Mouse (Mus musculus) heart, adult 18-20 months (tissue): ENCODE results near the gene Trappc1. TPM values are rescaled to one million over a fixed set of nuclear protein-coding genes. Genes with fewer than 3 reads are reported as not detected.

Source experiments
- DNase-seq, 2 experiments: peaks; one replicate each; pipeline ENCODE4 v3.0.0; 2021 to 2022; ENCODE audit warnings: mixed read lengths in 1 of 2
- total RNA-seq, 2 experiments: library from RNA; stranded (reverse); gene quantifications; 2 replicates each; pipeline ENCODE4 v1.2.3; 2021

The Trappc1 gene
- total RNA-seq, 2 experiments from 2014 or later: 48.8 to 49.4 TPM

GRCm38 (mm10) chr11:69328517-69328916, 4.7 kb downstream of the Trappc1 start:
- DNase-seq: no peak

- DNase-seq: no peak
These were observed 7.4 kb downstream of the Trappc1 start for GRCm38 (mm10) chr11:69331152-69331551.

- peak; percentile 67 to 85 for DNase-seq
These were observed 8.2 kb downstream of the Trappc1 start for GRCm38 (mm10) chr11:69331929-69332405.

GRCm38 (mm10) chr11:69332713-69333253, 9.0 kb downstream of the Trappc1 start:
- no peak for DNase-seq

- no peak for DNase-seq
These were observed 10.1 kb downstream of the Trappc1 start for GRCm38 (mm10) chr11:69333922-69334321.

GRCm38 (mm10) chr11:69334796-69335195, 11.0 kb downstream of the Trappc1 start:
- no peak for DNase-seq

GRCm38 (mm10) chr11:69340161-69341131, 16.7 kb downstream of the Trappc1 start, which contains the start of gene Rnf227:
TSS of gene Rnf227 (plus strand) at chr11:69340461.
- peak; percentile 72 to 83 for DNase-seq

GRCm38 (mm10) chr11:69346441-69346840, 22.7 kb downstream of the Trappc1 start:
- DNase-seq: no peak

- DNase-seq: no peak
These were observed 32.8 kb downstream of the Trappc1 start for GRCm38 (mm10) chr11:69356544-69356943.

GRCm38 (mm10) chr11:69357690-69358089, 33.9 kb downstream of the Trappc1 start:
- no peak for DNase-seq

GRCm38 (mm10) chr11:69362021-69362420, 38.2 kb downstream of the Trappc1 start:
- DNase-seq: no peak

GRCm38 (mm10) chr11:69362479-69362878, 38.7 kb downstream of the Trappc1 start:
- no peak for DNase-seq

- DNase-seq: no peak
These were observed 40.6 kb downstream of the Trappc1 start for GRCm38 (mm10) chr11:69364376-69364775.

- peak; percentile 96 for DNase-seq
These were observed 41.1 kb downstream of the Trappc1 start for GRCm38 (mm10) chr11:69364910-69365309.

GRCm38 (mm10) chr11:69365722-69366121, 41.9 kb downstream of the Trappc1 start:
- no peak for DNase-seq

- DNase-seq: peak; percentile 95 to 96
These were observed 42.5 kb downstream of the Trappc1 start for GRCm38 (mm10) chr11:69366157-69366854.

GRCm38 (mm10) chr11:69366855-69367615, 43.3 kb downstream of the Trappc1 start:
- DNase-seq: peak; percentile 9 to 60

- DNase-seq: peak; percentile 38 to 55
These were observed 44.0 kb downstream of the Trappc1 start for GRCm38 (mm10) chr11:69367616-69368355.

GRCm38 (mm10) chr11:69368356-69369214, 44.8 kb downstream of the Trappc1 start:
- peak; percentile 40 to 57 for DNase-seq
